In genomic region chr1:77859931-77860330, GRCm38 (mm10) we compare ENCODE assay signal across 23 mouse cellular contexts.
A peak's percentile ranks its signal among the peaks of the same experiment; 100 is the strongest.
DNase-seq lines count a peak whose midpoint lies in the region; ATAC-seq and TF ChIP-seq lines count a peak whose summit lies in the region.
"Had no signal": no experiment of that assay in that cellular context is flagged by ENCODE, and none has a peak within 500 bp of the region (broad histone marks: within the 10 kb centered on the region; RNA-seq: fewer than 3 reads in every experiment).

No protein-coding gene starts in this region.

- H3K27ac ChIP-seq in midbrain, embryonic 11.5 days (ENCODE audit: low read depth, low read length): no peak overlapping the region
- no peak overlapping the region for H3K27ac ChIP-seq in midbrain, postnatal 0 days (ENCODE audit: low read depth, low read length)
- H3K27ac ChIP-seq in heart, embryonic 10.5 days: no peak overlapping the region

- no peak overlapping the region for H3K4me2 ChIP-seq in midbrain, embryonic 11.5 days
- H3K4me2 ChIP-seq in midbrain, postnatal 0 days (ENCODE audit: low read depth, low read length, poor library complexity, severe bottlenecking): no peak overlapping the region

- ATAC-seq in midbrain, embryonic 11.5 days (ENCODE audit: low FRiP score): no peak
- ATAC-seq in midbrain, postnatal 0 days (ENCODE audit: low FRiP score): no peak
- ATAC-seq: activated CD4-positive, CD25-positive, alpha-beta regulatory T cell, adult 4 months; CD4-positive, CD25-positive, alpha-beta regulatory T cell, adult 4 months; Patski had no signal

- TF ChIP-seq CTCF in midbrain, postnatal 0 days (IDR thresholded peaks at IDR 0.05): no peak

- H3K9ac ChIP-seq in midbrain, embryonic 11.5 days (ENCODE audit: low read length): no peak overlapping the region
- H3K9ac ChIP-seq in midbrain, postnatal 0 days (replicated peaks; ENCODE audit: low read length, poor library complexity, severe bottlenecking): no peak overlapping the region

- WGBS in midbrain, embryonic 11.5 days: 92% methylated on average over 9 of the region's 9 CpGs
- WGBS in midbrain, postnatal 0 days: 90% methylated on average over 9 of the region's 9 CpGs
- WGBS in heart, embryonic 10.5 days: 81% methylated on average over 9 of the region's 9 CpGs

- peak; percentile 65 for DNase-seq in midbrain, embryonic 11.5 days (ENCODE audit: low spot score, missing footprints)
- no peak for DNase-seq in midbrain, postnatal 0 days (ENCODE audit: low spot score)
- DNase-seq in 3T3-L1 (ENCODE audit: low read depth, low spot score) (peak; percentile 63), NIH3T3 (ENCODE audit: low read depth) (peak; percentile 85)
- no peak for DNase-seq in heart, embryonic 10.5 days (ENCODE audit: low spot score)
- DNase-seq in heart, adult 8-10 months (ENCODE audit: low spot score): no peak
- DNase-seq: adrenal gland, adult 2 months; adrenal gland, adult 8-10 months; adrenal gland, postnatal 10 days; adrenal gland, postnatal 14 days; adrenal gland, postnatal 25 days; adrenal gland, postnatal 36 days; B cell, adult 2 months; cerebellum, adult 11 months; cerebellum, adult 11-12 months; cerebellum, adult 18-20 months; cerebellum, adult 2 months; cerebellum, adult 8-10 months had no signal

- no peaks in the 10 kb centered on the region for H3K4me1 ChIP-seq in midbrain, embryonic 11.5 days (ENCODE audit: control insufficient read depth, insufficient read depth, low read length)
- no peaks in the 10 kb centered on the region for H3K4me1 ChIP-seq in midbrain, postnatal 0 days (ENCODE audit: insufficient read depth, low read length)
- H3K4me1 ChIP-seq in heart, embryonic 10.5 days: no peaks in the 10 kb centered on the region

- H3K27me3 ChIP-seq in midbrain, embryonic 11.5 days (ENCODE audit: control insufficient read depth, insufficient read depth, low read length): no peaks in the 10 kb centered on the region
- no peaks in the 10 kb centered on the region for H3K27me3 ChIP-seq in midbrain, postnatal 0 days (ENCODE audit: insufficient read depth, low read length)
- no peaks in the 10 kb centered on the region for H3K27me3 ChIP-seq in heart, embryonic 10.5 days (ENCODE audit: insufficient read depth, poor library complexity, severe bottlenecking)
- H3K27me3 ChIP-seq: CH12.LX, Patski had no signal

- H3K36me3 ChIP-seq in midbrain, embryonic 11.5 days (ENCODE audit: control insufficient read depth, insufficient read depth, low read length): no peaks in the 10 kb centered on the region
- no peaks in the 10 kb centered on the region for H3K36me3 ChIP-seq in midbrain, postnatal 0 days (ENCODE audit: insufficient read depth, low read length)
- H3K36me3 ChIP-seq in heart, embryonic 10.5 days: no peaks in the 10 kb centered on the region
- H3K36me3 ChIP-seq: G1E had no signal

- no peak overlapping the region for H3K4me3 ChIP-seq in midbrain, embryonic 11.5 days (ENCODE audit: low read depth, low read length)
- H3K4me3 ChIP-seq in midbrain, postnatal 0 days (ENCODE audit: low read depth, low read length): no peak overlapping the region
- H3K4me3 ChIP-seq in heart, embryonic 10.5 days: no peak overlapping the region

- no peaks in the 10 kb centered on the region for H3K9me3 ChIP-seq in midbrain, embryonic 11.5 days (ENCODE audit: control insufficient read depth, low read length)
- H3K9me3 ChIP-seq in midbrain, postnatal 0 days (ENCODE audit: low read length): no peaks in the 10 kb centered on the region
- H3K9me3 ChIP-seq in heart, embryonic 10.5 days: no peaks in the 10 kb centered on the region

Comparison
In these comparisons a context has a peak if more than half of its experiments do, and no peak if none do; other contexts are left out.
1. DNase-seq: peak in midbrain, embryonic 11.5 days (single experiment), 3T3-L1 (single experiment) and NIH3T3 (single experiment); none in midbrain, postnatal 0 days (single experiment), heart, embryonic 10.5 days (single experiment) and heart, adult 8-10 months (single experiment).